In the genomic region with DNA sequence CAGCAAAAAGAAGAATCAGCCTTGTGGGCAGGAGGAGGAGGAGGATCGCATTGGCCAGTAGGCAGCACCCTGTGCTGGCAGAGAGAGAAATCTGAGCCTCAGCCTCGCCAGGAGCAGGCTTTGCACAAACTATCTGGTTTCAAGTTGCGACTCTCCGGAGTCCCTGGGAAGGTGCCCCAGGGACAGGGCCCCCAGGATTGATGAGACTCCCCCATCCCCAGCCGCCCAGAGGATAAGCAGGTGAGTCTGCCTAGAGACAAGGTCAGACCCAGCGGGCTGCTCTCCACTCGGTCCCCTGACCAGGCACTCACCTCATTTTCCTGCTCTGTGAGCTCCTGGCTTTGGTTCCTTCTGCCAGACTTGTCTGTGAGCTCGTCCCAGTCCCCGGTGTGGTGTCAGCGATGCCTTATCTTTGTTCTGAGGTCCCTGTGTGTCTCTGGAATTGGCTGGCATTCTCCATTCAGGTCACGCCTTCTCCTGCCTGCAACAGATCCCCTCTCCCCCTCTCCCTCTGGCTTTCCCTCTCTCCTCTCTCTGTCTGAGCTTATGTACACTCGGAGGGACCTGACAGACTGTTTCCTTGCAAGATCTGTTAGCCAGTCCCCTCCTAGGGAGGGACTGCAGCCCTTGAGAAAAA, we compare ENCODE assay signal across 9 mouse cellular contexts. TPM values are rescaled to one million over a fixed set of nuclear protein-coding genes. Genes with fewer than 3 reads are reported as not detected.
DNase-seq lines count a peak whose midpoint lies in the region; ATAC-seq and TF ChIP-seq lines count a peak whose summit lies in the region.
"Had no signal": no experiment of that assay in that cellular context is flagged by ENCODE, and none has a peak within 500 bp of the region (broad histone marks: within the 10 kb centered on the region; RNA-seq: fewer than 3 reads in every experiment).

Gene Rtp4, plus strand, starts transcription at position 57 of the 637 bp plus-strand sequence.
Gene Masp1, minus strand, starts transcription at position 581 of the 637 bp plus-strand sequence.

- H3K27ac ChIP-seq in kidney, adult 2 months (ENCODE audit: insufficient read depth, low read depth, low read length), result no peak within 1 kb of the TSS
- peak within 1 kb of the TSS; percentile 98 for H3K27ac ChIP-seq in forebrain, embryonic 15.5 days (replicated peaks)
- peak within 1 kb of the TSS; percentile 74 for H3K27ac ChIP-seq in hindbrain, embryonic 16.5 days (ENCODE audit: low read depth, low read length)
- peak within 1 kb of the TSS; percentile 88 for H3K27ac ChIP-seq in midbrain, embryonic 10.5 days (replicated peaks)
- no peak within 1 kb of the TSS for H3K27ac ChIP-seq in stomach, embryonic 16.5 days (ENCODE audit: low read length)

- TF ChIP-seq POLR2A in kidney, adult 2 months (IDR thresholded peaks at IDR 0.05; ENCODE audit: low read depth, low read length), result no peak

- peak within 1 kb of the TSS; percentile 79 for H3K9ac ChIP-seq in forebrain, embryonic 15.5 days (replicated peaks)
- peak within 1 kb of the TSS; percentile 66 for H3K9ac ChIP-seq in hindbrain, embryonic 16.5 days (ENCODE audit: low read depth, low read length)
- no peak within 1 kb of the TSS; the same call in 1 of the 2 replicates for H3K9ac ChIP-seq in stomach, embryonic 16.5 days (ENCODE audit: low read length)

- H3K9me3 ChIP-seq in forebrain, embryonic 15.5 days, result no peaks in the 10 kb centered on the region
- H3K9me3 ChIP-seq in hindbrain, embryonic 16.5 days (ENCODE audit: control insufficient read depth, low read length), result no peaks in the 10 kb centered on the region
- no peaks in the 10 kb centered on the region for H3K9me3 ChIP-seq in midbrain, embryonic 10.5 days (replicated peaks)
- no peaks in the 10 kb centered on the region for H3K9me3 ChIP-seq in stomach, embryonic 16.5 days (replicated peaks; ENCODE audit: control insufficient read depth, low read length)

- TF ChIP-seq CTCF in kidney, adult 2 months (conservative IDR thresholded peaks at IDR 0.05; ENCODE audit: insufficient read depth, insufficient read length, low read depth, low read length), result no peak

- no peaks in the 10 kb centered on the region for H3K36me3 ChIP-seq in kidney, adult 2 months (ENCODE audit: control insufficient read depth, insufficient read depth, low read length)
- no peaks in the 10 kb centered on the region for H3K36me3 ChIP-seq in forebrain, embryonic 15.5 days
- no peaks in the 10 kb centered on the region for H3K36me3 ChIP-seq in hindbrain, embryonic 16.5 days (ENCODE audit: control insufficient read depth, insufficient read depth, low read length)
- no peaks in the 10 kb centered on the region for H3K36me3 ChIP-seq in midbrain, embryonic 10.5 days
- H3K36me3 ChIP-seq in stomach, embryonic 16.5 days (ENCODE audit: control insufficient read depth, insufficient read depth, low read length), result no peaks in the 10 kb centered on the region
- H3K36me3 ChIP-seq: G1E had no signal

- ATAC-seq in forebrain, embryonic 15.5 days (replicated peaks), result peak; percentile 59
- peak; percentile 85 for ATAC-seq in hindbrain, embryonic 16.5 days
- no peak for ATAC-seq in stomach, embryonic 16.5 days (ENCODE audit: insufficient read depth, low FRiP score)

- H3K27me3 ChIP-seq in kidney, adult 2 months (replicated peaks; ENCODE audit: control insufficient read depth, insufficient read depth, low read length), result no peaks in the 10 kb centered on the region
- H3K27me3 ChIP-seq in forebrain, embryonic 15.5 days, result no peaks in the 10 kb centered on the region
- H3K27me3 ChIP-seq in hindbrain, embryonic 16.5 days (replicated peaks; ENCODE audit: control insufficient read depth, insufficient read depth, low read length), result no peaks in the 10 kb centered on the region
- peaks cover 34% of the 10 kb centered on the region for H3K27me3 ChIP-seq in midbrain, embryonic 10.5 days (ENCODE audit: low read depth, poor library complexity, severe bottlenecking)
- no peaks in the 10 kb centered on the region for H3K27me3 ChIP-seq in stomach, embryonic 16.5 days (ENCODE audit: control insufficient read depth, insufficient read depth, low read length)

- WGBS in kidney, adult 2 months, result 12% methylated on average over 12 of the region's 12 CpGs
- under 1% methylated on average over 12 of the region's 12 CpGs for WGBS in forebrain, embryonic 15.5 days
- WGBS in hindbrain, embryonic 16.5 days, result under 1% methylated on average over 12 of the region's 12 CpGs
- under 1% methylated on average over 12 of the region's 12 CpGs for WGBS in midbrain, embryonic 10.5 days
- WGBS in stomach, embryonic 16.5 days, result 4% methylated on average over 12 of the region's 12 CpGs

- H3K4me1 ChIP-seq in kidney, adult 2 months (ENCODE audit: control insufficient read depth, insufficient read depth, low read length), result peaks cover 6% of the 10 kb centered on the region; the same call in 1 of the 2 replicates
- peaks cover 73% of the 10 kb centered on the region for H3K4me1 ChIP-seq in forebrain, embryonic 15.5 days
- H3K4me1 ChIP-seq in hindbrain, embryonic 16.5 days (ENCODE audit: control insufficient read depth, insufficient read depth, low read depth, low read length), result peaks cover 41% of the 10 kb centered on the region
- H3K4me1 ChIP-seq in midbrain, embryonic 10.5 days, result peaks cover 36% of the 10 kb centered on the region
- peaks cover 13% of the 10 kb centered on the region; the same call in 1 of the 2 replicates for H3K4me1 ChIP-seq in stomach, embryonic 16.5 days (ENCODE audit: control insufficient read depth, insufficient read depth, low read length)

- peak within 1 kb of the TSS; percentile 71 for H3K4me2 ChIP-seq in forebrain, embryonic 15.5 days (replicated peaks)
- H3K4me2 ChIP-seq in hindbrain, embryonic 16.5 days (ENCODE audit: low read length), result peak within 1 kb of the TSS; percentile 56
- H3K4me2 ChIP-seq in stomach, embryonic 16.5 days (ENCODE audit: low read depth, low read length), result peak within 1 kb of the TSS; percentile 44

- no peak for DNase-seq in kidney, adult 2 months
- DNase-seq in kidney, postnatal 25 days, result no peak
- DNase-seq in adrenal gland, postnatal 10 days, result peak; percentile 64
- peak; percentile 63 for DNase-seq in midbrain, embryonic 10.5 days (ENCODE audit: low spot score)
- no peak for DNase-seq in spleen, postnatal 36 days (ENCODE audit: low spot score in 2 of 2)

- H3K4me3 ChIP-seq in kidney, adult 2 months (ENCODE audit: insufficient read depth, low read depth, low read length), result peak within 1 kb of the TSS; percentile 2; the same call in 1 of the 2 replicates
- H3K4me3 ChIP-seq in forebrain, embryonic 15.5 days, result peak within 1 kb of the TSS; percentile 70
- H3K4me3 ChIP-seq in hindbrain, embryonic 16.5 days (ENCODE audit: low read length), result peak within 1 kb of the TSS; percentile 43
- H3K4me3 ChIP-seq in midbrain, embryonic 10.5 days, result peak within 1 kb of the TSS; percentile 59
- peak within 1 kb of the TSS; percentile 23 for H3K4me3 ChIP-seq in stomach, embryonic 16.5 days (replicated peaks; ENCODE audit: low read length)

RNA-seq across cellular contexts. Expression of gene Rtp4, which starts in this region (rescaled TPM):
- polyA plus RNA-seq in kidney, adult 2 months (2012; rRNA removed), result 14.4 and 21.6 TPM in 2 replicates
- total RNA-seq in adrenal gland, postnatal 10 days (2021), result 1 to 10 TPM; 4.6 to 7.2 TPM
- 3.8 and 5.5 TPM in 2 replicates for polyA plus RNA-seq in forebrain, embryonic 15.5 days (2015; fragmentation: Nextera tagmentation; extraction: Ambion mirVana)
- 4.0 and 4.3 TPM in 2 replicates for polyA plus RNA-seq in hindbrain, embryonic 16.5 days (2015; fragmentation: Nextera tagmentation; extraction: Ambion mirVana)
- 0.69 and 1.7 TPM in 2 replicates for polyA plus RNA-seq in midbrain, embryonic 10.5 days (2016; fragmentation: Nextera tagmentation; extraction: Ambion mirVana)
- 5.6 and 6.2 TPM in 2 replicates for polyA plus RNA-seq in stomach, embryonic 16.5 days (2015; fragmentation: Nextera tagmentation; extraction: Ambion mirVana)
- polyA plus RNA-seq: G1E had no signal

RNA-seq across cellular contexts. Expression of gene Masp1, which starts in this region (rescaled TPM):
- polyA plus RNA-seq in kidney, adult 2 months (2012; rRNA removed), result 2.6 TPM in 2 replicates
- 10 to 100 TPM; 54.2 to 65.3 TPM for total RNA-seq in adrenal gland, postnatal 10 days (2021)
- polyA plus RNA-seq in forebrain, embryonic 15.5 days (2015; fragmentation: Nextera tagmentation; extraction: Ambion mirVana), result 50.5 and 54.1 TPM in 2 replicates
- 28.0 and 29.9 TPM in 2 replicates for polyA plus RNA-seq in hindbrain, embryonic 16.5 days (2015; fragmentation: Nextera tagmentation; extraction: Ambion mirVana)
- polyA plus RNA-seq in midbrain, embryonic 10.5 days (2016; fragmentation: Nextera tagmentation; extraction: Ambion mirVana), result 6.4 and 15.8 TPM in 2 replicates
- polyA plus RNA-seq in stomach, embryonic 16.5 days (2015; fragmentation: Nextera tagmentation; extraction: Ambion mirVana), result 2.0 and 2.4 TPM in 2 replicates
- polyA plus RNA-seq: G1E had no signal

Comparison
In these comparisons a context has a peak if more than half of its experiments do, and no peak if none do; other contexts are left out.
1. DNase-seq: peak in adrenal gland, postnatal 10 days (single experiment) and midbrain, embryonic 10.5 days (single experiment); none in kidney, adult 2 months (single experiment), kidney, postnatal 25 days (0 of 2) and spleen, postnatal 36 days (0 of 2).
2. H3K27ac ChIP-seq: peak in forebrain, embryonic 15.5 days (single experiment), hindbrain, embryonic 16.5 days (single experiment) and midbrain, embryonic 10.5 days (single experiment); none in kidney, adult 2 months (single experiment) and stomach, embryonic 16.5 days (single experiment).
3. H3K4me3 ChIP-seq: peak in every context shown above with its lines; median percentile 70 in forebrain, embryonic 15.5 days; 59 in midbrain, embryonic 10.5 days; 43 in hindbrain, embryonic 16.5 days; 23 in stomach, embryonic 16.5 days; 2 in kidney, adult 2 months.
4. Peak in every context shown above with its lines, with median percentiles within 50 percentile points of each other: H3K4me2 ChIP-seq.